Mouse (Mus musculus) spleen, adult 12 weeks (tissue): Measurements from ENCODE around the gene Kcnab3.

ENCODE experiments used
- DNase-seq: peaks from one replicate; pipeline ENCODE4 v3.0.0; 2022; ENCODE audit warnings: low spot score

The Kcnab3 gene

DNA sequence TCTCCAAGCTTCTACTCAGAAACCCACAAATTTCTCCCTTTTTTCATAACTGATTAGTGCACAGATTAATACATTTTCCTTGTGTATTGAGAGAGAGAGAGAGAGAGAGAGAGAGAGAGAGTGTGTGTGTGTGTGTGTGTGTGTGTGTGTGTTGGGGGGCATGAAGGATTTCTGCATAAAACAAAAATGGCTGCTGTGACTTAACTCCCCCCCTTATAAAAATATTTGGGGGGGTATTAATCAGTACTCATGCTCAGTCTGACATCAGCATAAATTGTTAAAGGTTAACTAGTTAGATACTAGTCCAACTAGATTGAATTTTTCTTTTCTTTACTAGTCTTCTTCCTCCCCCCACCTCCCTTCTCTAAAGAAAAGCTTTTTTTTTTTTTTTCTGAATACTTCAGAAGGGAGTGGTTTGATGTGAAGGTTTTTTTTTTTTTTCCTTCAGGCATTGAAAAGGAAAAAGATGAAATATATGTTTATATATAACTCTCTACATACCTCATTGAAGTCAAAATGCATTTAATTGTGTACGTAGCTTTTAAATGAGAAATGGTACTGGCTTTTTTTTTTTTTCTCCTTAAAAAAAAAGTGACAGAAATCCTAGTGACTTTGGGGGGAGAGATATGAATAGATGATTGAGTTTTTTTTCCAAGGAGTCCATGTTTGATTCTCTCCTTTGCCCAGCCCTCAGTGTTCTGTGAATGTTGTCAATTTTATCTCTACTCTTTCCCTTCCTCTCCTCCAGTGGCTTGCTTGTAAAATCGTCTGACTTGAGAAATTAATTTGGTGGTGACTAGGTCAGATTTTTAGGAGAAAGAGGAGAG is 44.1 kb downstream of the Kcnab3 start:
- no peak for DNase-seq

DNA sequence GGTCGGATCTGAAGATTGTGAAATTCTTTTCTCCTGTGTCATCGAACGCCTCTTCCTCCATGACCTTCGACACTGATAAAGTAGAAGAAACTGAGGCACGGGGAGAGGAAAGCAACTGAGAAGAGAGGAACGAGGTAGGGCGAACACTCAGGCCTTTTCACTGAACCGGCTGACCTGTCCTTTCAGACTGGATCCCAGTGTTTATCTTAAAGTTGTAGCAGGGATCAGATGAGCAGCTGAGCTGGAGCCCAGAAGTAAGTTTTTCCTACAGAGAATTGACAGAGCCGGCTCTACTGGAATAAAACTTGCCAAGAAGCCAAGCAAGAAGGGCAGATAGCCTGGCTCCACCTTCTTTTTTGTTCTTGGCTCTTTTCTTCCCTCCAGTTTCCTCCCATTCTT is 44.8 kb downstream of the Kcnab3 start:
- no peak for DNase-seq

DNA sequence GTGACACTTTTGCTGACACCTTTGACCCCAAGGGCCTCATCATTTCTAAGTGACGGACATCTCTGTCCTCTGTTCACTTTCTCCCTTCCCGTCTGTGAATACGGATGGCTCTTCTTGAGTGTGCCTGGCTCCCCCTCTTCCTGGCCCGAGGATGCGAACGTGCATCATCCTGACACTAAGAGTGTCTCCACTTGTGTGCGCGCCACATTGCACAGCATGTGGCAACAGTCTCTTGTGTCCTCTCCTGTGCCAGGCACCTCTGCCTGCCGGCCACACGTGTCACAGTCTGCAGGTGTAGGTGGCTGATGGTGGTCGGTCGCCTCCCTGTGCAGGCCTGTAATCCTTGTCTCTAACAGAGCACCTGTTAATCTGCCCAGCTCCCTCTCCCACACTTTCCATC is 45.5 kb downstream of the Kcnab3 start:
- no peak for DNase-seq

DNA sequence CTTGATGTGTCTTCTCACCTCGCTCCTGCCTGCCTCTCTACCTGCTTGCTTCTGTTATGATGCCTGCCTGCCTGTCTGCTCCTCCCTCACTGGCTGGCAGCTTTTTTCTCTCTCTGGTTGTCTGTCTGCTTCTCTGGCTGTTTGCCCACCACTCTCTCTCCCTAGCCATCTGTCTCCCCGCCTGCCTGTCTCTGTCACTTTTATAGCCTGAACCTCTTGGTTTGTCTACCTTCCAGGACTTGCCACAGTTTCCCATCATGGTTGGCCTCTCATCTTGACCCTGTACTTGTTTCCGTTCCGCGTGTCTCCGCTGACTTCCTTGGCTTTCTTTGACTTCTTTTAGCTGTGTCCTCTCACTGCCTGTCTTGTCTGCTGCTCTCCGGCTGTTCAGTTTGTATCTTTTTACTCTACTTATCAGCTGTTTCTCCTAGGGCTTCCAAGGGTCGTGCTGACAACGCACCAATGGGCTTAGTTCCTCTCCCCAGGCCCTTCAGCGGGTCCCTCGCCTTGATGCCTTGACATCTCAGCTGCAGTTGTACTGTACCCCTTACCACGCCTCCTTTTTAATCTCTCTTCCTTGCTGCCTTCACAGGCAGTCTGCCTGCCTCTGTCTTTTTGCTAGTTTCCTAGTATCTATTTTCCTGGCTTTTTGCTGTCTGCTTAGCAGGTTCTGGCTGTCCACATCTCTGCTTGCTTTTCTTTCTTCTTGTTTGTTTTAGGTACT is 46.2 kb downstream of the Kcnab3 start:
- no peak for DNase-seq

DNA sequence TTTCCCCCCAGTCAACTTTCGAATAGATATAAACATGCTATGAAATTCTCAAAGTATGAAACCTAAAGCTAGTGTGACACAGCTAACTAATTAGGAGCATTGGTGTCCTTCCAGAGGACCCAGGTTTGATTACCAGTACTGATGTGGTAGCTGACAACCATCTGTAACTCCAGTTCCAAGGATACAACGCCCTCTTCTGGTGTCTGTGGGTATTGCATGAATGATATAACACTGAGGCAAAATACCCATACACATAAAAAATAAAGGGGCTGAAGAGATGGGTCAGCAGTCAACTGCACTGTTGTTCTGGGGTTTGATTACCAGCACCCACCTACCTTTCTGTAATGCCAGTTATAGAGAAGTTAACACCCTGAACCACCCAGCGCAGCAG is 46.7 kb downstream of the Kcnab3 start:
- DNase-seq, result no peak

DNA sequence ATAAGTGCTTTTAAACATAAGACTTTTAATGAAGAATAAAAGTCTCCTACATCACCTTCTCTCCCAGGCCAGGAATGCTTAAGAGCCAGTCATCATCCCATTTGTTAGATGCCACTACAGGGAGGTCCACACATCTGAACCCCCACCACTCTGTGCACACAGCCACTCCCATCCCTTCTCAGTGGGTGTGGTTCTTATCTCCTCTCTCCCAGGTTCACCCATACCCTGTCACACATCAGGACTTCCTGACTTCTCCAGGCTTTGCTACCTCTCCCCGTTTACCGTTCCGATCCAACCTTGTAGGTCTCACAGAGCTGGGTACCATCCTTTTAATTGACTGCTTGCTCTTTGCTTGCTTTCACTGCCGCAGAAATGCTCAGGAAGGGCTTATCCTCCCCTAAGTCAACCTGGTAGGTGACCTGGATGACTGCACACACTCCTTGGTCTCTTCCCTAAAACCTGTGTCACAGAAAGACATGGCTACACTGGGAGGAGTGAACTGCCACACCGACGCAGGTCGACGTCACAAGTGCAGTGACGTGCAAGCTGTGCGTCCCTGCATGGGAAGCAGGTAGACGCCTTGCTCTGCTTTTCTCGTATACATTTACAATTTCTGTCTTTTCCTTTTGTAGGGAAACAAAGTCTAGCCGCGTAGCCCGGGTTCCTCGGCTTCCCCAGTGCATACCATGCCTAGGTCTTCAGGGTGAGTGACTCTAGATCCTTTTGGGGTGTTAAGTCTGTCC is 47.3 kb downstream of the Kcnab3 start:
- no peak for DNase-seq

DNA sequence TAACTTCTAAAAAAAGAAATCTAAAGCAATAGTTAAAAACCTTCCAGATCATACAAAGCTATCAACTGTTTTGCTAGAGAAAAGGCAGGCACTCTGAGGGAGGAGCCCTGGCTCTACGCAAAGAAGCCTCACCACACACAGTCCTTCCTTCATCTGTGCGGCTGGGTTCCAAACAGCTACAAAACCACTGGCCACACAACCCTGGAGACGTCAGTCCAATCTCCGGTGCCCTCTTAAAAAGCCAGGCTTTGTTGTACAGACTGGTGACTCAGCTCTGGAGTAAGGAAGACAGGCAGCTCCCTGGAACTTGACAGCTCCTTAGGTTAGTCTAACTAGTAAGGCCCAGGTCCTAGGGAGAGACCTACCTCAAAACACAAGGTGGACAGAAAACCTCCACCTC is 49.6 kb downstream of the Kcnab3 start:
- DNase-seq, result no peak

DNA sequence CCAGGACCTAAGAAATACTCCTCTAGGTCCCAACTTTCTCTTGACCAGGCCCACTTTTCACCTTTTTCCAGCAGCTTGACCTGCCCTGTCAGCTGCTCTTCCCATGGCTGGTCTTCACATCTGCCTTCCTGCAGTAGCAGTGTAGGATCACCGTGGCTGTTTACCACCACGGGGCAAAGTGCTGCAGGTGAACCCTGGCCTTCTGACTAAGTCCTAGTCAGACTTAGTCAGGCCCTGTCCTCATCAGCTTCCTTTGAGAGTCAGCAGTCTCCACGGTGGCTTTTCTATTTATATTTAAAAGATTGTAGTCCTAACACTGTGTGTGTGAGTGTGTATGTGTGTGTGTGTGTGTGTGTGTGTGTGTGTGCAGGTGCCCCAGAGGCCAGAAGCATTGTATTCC is 51.7 kb downstream of the Kcnab3 start:
- DNase-seq, result no peak

DNA sequence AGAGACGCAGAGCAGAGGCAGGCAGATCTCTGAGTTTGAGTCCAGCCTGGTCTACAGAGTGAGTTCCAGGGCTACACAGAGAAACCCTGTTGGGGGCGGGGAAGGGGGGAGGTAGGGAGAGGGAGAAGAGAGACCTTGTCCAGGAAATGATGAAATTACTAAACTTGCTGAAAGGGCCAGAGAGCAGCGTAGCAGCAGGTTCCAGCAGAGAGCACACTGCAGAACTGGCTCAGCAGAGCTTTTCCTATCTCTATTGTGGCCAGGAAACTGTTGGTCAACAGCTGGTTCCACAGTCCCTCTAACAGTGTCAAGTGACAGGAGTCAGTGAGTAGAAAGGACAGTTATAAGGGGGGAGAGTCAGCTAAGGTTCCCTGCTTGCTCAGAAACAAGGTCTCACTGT is 53.5 kb downstream of the Kcnab3 start:
- DNase-seq, result no peak

DNA sequence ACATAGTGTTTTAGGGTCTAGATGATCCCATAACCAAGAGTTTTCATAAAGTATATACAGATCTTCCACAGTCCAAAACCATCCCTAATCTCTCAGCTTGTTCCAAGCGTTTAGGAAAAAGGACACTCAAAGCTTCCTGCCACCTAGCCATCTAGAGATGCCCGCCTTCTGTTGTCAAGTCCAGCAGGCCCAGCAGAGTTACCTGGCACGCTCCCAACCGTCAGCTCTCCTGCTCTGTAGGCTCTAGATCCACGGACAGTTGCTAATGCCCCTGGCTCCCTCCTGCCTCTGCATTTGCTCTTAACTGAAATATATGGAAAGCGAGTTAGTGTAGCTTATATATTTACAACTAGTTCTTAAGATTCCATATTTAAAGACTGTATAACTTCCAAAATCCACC is 55.3 kb downstream of the Kcnab3 start:
- DNase-seq, result no peak
